Mouse (Mus musculus) thymus, adult 2 months (tissue): ENCODE results near the gene Cisd3.

ENCODE experiments used
- CTCF ChIP-seq: fragments of 200-500 bp; IDR thresholded peaks from 2 replicates; pipeline ENCODE4 v1.5.1; 2012; ENCODE audit warnings: mild to moderate bottlenecking, control low read depth, low read length, moderate library complexity, borderline replicate concordance; ENCODE audit not compliant: control insufficient read depth, poor library complexity, insufficient read depth; ENCODE audit errors: extremely low read depth
- POLR2A ChIP-seq: fragments of 200-500 bp; IDR thresholded peaks from 2 replicates; pipeline ENCODE4 v1.6.1; 2012; ENCODE audit warnings: mild to moderate bottlenecking, low read length, control low read depth, moderate library complexity; ENCODE audit not compliant: control insufficient read depth, poor library complexity, insufficient read depth; ENCODE audit errors: extremely low read depth

- no peak for TF ChIP-seq CTCF
- TF ChIP-seq POLR2A: no peak
Observed at GRCm38 (mm10) chr11:97714356-97714755, 28.7 kb downstream of the Cisd3 start.
